Mouse (Mus musculus) kidney, embryonic 15.5 days (tissue): Measurements from ENCODE around the gene Clip1. TPM values are rescaled to one million over a fixed set of nuclear protein-coding genes. Genes with fewer than 3 reads are reported as not detected.
A peak's percentile ranks its signal among the peaks of the same experiment; 100 is the strongest.

Source experiments
- ATAC-seq: fragments of 200-750 bp; cut with Nextera tagmentation; replicated peaks from 2 replicates; pipeline ENCODE4 v1.8.0; 2017; ENCODE audit warnings: moderate TSS enrichment; ENCODE audit not compliant: low FRiP score
- H3K27ac ChIP-seq: fragments of 300-500 bp; sonication (generic); 2 replicates; pipeline ENCODE4 v1.5.1; 2015; ENCODE audit warnings: mild to moderate bottlenecking, inconsistent platforms
- H3K27me3 ChIP-seq: fragments of 300-500 bp; sonication (generic); 2 replicates; pipeline ENCODE4 v1.6.1; 2015; ENCODE audit warnings: inconsistent platforms
- H3K36me3 ChIP-seq: fragments of 300-500 bp; sonication (generic); 2 replicates; pipeline ENCODE4 v1.6.1; 2015; ENCODE audit warnings: inconsistent platforms
- H3K4me1 ChIP-seq: fragments of 300-500 bp; sonication (generic); 2 replicates; pipeline ENCODE4 v1.6.1; 2015; ENCODE audit warnings: inconsistent platforms
- H3K4me2 ChIP-seq: fragments of 300-500 bp; sonication (generic); 2 replicates; pipeline ENCODE4 v1.6.1; 2015; ENCODE audit warnings: moderate library complexity, mild to moderate bottlenecking, inconsistent platforms
- H3K4me3 ChIP-seq: fragments of 300-500 bp; sonication (generic); replicated peaks from 2 replicates; pipeline ENCODE4 v1.5.1; 2015; ENCODE audit warnings: mild to moderate bottlenecking, inconsistent platforms
- H3K9ac ChIP-seq: fragments of 300-500 bp; sonication (generic); 2 replicates; pipeline ENCODE4 v1.6.1; 2015; ENCODE audit warnings: mild to moderate bottlenecking, inconsistent platforms
- H3K9me3 ChIP-seq: fragments of 300-500 bp; sonication (generic); replicated peaks from 2 replicates; pipeline ENCODE4 v1.6.1; 2016; ENCODE audit warnings: inconsistent platforms
- WGBS: fragments of 180-500 bp; shearing (Covaris S2); methylation state at CpG from one replicate; pipeline ENCODE4 v1.1.7; 2015; ENCODE audit warnings: mixed read lengths; 5-methylcytosine and 5-hydroxymethylcytosine counted together
- polyA plus RNA-seq: library from polyadenylated mRNA; unstranded; fragments of >200 nt; fragmentation: Nextera tagmentation; extraction: Ambion mirVana; gene quantifications from 2 replicates; pipeline ENCODE4 v1.2.1, GENCODE M21; 2015

The Clip1 gene
- polyA plus RNA-seq, 1 experiment from 2014 or later, result 34.1 TPM

DNA sequence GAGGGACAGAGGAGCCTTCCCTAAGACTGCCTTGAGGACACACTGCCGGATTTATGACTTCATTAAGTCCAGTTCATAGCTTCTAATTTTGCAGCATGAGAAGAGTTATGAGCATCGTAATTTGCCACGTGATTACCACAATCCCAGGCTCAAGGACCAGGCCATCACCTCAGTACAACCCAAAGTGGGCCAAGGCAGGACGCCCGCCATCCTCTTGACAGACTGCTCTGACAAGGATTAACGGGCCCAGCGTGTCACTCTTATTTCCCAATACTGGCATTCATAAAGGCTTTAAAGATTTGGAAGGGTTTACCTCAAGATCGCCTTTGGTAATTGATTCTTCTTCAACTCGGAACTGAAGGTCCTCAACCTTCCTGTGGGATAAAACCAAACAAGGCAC, 44.2 kb downstream of the Clip1 start:
- no peak for ATAC-seq
- Histone ChIP-seq H3K4me3 (no peak overlapping the region), H3K4me1 (no peaks in the 10 kb centered on the region), H3K27ac (no peak overlapping the region), H3K27me3 (no peaks in the 10 kb centered on the region), H3K9ac (no peak overlapping the region), H3K36me3 (peaks cover 54% of the 10 kb centered on the region), H3K9me3 (no peaks in the 10 kb centered on the region), H3K4me2 (no peak overlapping the region)
- 78% methylated on average over 9 of the region's 9 CpGs for WGBS

DNA sequence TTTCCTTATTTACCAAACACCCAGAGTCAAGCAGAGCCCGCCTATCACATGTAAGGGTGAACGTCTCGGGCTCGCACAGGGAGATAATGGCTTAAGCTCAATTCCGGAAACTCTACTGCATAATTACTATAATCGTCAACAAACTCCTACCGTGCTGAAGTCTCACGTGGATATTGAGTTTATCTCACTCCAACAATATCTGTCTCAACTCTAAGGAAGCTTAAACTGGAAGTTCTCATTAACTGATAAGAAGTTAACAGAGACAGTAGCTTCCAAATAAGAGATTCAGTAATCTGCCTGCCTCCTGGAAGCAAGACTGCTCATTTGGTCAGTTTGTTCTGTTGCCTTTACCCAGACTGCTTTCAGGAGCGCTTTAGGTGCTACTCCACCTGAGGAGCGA, 53.2 kb downstream of the Clip1 start:
- ATAC-seq, result no peak
- Histone ChIP-seq H3K4me1 (no peaks in the 10 kb centered on the region), H3K27me3 (no peaks in the 10 kb centered on the region), H3K9me3 (no peaks in the 10 kb centered on the region), H3K4me3 (no peak overlapping the region), H3K9ac (no peak overlapping the region), H3K36me3 (peaks cover 29% of the 10 kb centered on the region), H3K4me2 (no peak overlapping the region), H3K27ac (no peak overlapping the region)
- WGBS, result 89% methylated on average over 10 of the region's 10 CpGs

DNA sequence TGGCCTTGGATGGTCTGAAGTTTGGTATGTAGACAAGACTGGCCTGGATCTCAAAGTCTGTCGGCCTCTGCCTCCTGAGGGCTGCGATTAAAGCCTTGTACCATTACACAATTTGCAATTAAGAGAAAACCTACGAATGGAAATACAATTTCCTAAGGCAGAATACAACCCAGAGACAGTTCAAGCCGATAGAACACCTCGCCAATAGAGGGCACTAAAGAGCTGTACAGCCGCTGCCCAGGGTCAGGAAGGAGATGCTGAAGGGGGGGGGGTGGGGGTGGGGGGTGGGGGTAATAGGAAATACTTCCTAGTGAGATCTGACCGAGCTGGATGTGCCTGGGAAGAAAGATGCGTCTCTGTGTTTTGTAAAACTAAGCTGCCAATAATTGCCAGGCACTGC, 57.8 kb downstream of the Clip1 start:
- peaks cover 52% of the 10 kb centered on the region for H3K36me3 ChIP-seq
- no peak overlapping the region for H3K27ac ChIP-seq
- no peaks in the 10 kb centered on the region for H3K9me3 ChIP-seq
- 23% methylated on average over 8 of the region's 8 CpGs for WGBS
- no peak overlapping the region for H3K4me2 ChIP-seq
- no peak overlapping the region for H3K9ac ChIP-seq
- no peaks in the 10 kb centered on the region for H3K27me3 ChIP-seq
- no peak overlapping the region for H3K4me3 ChIP-seq
- H3K4me1 ChIP-seq, result no peaks in the 10 kb centered on the region
- ATAC-seq, result no peak

DNA sequence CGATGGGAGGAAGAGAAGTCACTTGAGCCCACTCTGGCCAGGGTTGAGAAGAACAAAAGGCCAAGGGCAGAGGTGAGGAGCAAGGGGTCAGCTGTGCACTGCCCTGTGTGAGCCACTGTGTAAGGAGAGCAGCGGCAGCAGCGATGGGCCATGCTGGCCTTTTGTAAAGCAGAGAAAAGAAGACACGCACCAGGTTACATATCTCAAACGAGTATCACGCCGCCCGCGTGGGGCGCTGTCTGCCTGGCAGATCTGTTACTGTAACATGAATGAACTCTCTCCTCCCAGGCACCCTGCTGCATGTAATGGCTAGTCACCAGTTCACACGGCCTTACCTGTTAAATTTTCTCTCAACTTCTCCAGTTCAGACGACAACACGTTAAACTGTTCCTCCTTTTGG, 62.0 kb downstream of the Clip1 start:
- no peak overlapping the region for H3K4me3 ChIP-seq
- no peak for ATAC-seq
- H3K27ac ChIP-seq, result no peak overlapping the region
- WGBS, result 75% methylated on average over 13 of the region's 13 CpGs
- no peaks in the 10 kb centered on the region for H3K27me3 ChIP-seq
- no peaks in the 10 kb centered on the region for H3K9me3 ChIP-seq
- H3K4me2 ChIP-seq, result no peak overlapping the region
- no peak overlapping the region for H3K9ac ChIP-seq
- no peaks in the 10 kb centered on the region for H3K4me1 ChIP-seq
- H3K36me3 ChIP-seq, result peaks cover 52% of the 10 kb centered on the region

DNA sequence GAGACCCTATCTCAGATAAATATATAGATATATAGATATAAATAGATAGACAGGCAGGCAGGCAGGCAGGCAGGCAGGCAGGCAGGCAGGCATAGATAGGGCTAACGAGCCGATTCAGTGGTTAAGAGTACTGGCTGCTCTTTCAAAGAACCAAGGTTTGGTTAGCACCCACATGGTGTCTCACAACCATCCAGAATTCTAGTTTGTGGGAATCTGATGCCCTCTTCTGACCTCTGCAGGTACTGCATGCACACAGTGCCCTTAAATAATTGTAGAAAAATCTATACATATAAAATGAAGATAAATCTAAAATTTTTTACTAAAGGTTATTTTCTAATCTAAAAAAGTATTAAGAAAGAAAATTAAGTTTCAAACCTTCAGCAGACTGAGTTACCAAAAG, 65.9 kb downstream of the Clip1 start:
- no peaks in the 10 kb centered on the region for H3K4me1 ChIP-seq
- no peak overlapping the region for H3K4me3 ChIP-seq
- no peak overlapping the region for H3K4me2 ChIP-seq
- no peaks in the 10 kb centered on the region for H3K27me3 ChIP-seq
- H3K9ac ChIP-seq, result no peak overlapping the region
- ATAC-seq, result no peak
- no peaks in the 10 kb centered on the region for H3K9me3 ChIP-seq
- WGBS, result 77% methylated on average over 2 of the region's 2 CpGs
- H3K36me3 ChIP-seq, result peaks cover 69% of the 10 kb centered on the region
- no peak overlapping the region for H3K27ac ChIP-seq

DNA sequence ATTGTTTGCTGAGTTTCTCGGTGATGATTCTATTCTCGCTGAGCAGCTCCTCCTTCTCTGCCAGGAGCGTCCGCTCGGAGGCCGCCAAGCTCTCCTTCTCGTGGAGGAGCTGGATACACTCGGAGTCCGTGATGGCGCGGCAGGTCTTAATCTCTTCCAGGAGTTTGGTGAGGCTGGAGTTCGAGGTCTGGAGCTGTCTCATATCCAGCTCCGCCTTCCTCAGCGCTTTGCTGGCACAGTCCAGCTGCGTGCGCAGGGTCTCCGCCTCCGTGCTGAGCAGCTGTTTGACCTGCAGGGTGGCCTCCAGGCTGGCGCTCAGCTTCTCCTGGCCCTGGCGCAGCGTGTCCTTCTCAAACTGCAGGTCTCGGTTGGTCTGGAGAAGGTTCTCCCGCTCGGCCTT, 70.2 kb downstream of the Clip1 start:
- H3K9ac ChIP-seq, result no peak overlapping the region
- no peak overlapping the region for H3K4me2 ChIP-seq
- H3K4me1 ChIP-seq, result no peaks in the 10 kb centered on the region
- no peak overlapping the region for H3K4me3 ChIP-seq
- H3K9me3 ChIP-seq, result no peaks in the 10 kb centered on the region
- H3K27ac ChIP-seq, result no peak overlapping the region
- ATAC-seq, result no peak
- peaks cover 75% of the 10 kb centered on the region for H3K36me3 ChIP-seq
- H3K27me3 ChIP-seq, result no peaks in the 10 kb centered on the region
- WGBS, result 95% methylated on average over 24 of the region's 24 CpGs

DNA sequence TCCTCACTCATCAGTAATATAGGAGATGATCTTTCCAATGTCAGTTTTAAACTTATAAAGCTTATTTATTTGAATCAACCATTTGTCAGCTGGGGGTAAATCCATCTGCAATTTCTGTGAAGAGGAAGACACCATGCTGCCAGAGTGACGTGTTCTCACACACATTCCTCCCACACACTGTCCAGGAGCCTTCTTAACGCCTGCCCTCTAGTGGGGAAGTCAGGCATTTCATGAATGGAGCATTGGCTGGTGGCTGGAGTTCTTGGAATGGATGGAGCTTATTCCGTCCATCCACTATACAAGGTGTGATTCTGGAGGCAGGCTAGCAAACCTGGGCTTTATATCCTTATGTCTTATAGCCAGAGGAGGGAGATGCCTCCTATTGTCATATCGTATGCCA, 74.6 kb downstream of the Clip1 start:
- 37% methylated on average over 4 of the region's 4 CpGs for WGBS
- Histone ChIP-seq H3K9ac (no peak overlapping the region), H3K4me2 (no peak overlapping the region), H3K4me1 (no peaks in the 10 kb centered on the region), H3K27me3 (no peaks in the 10 kb centered on the region), H3K9me3 (no peaks in the 10 kb centered on the region), H3K4me3 (no peak overlapping the region), H3K27ac (no peak overlapping the region), H3K36me3 (peaks cover 77% of the 10 kb centered on the region)
- ATAC-seq, result no peak

DNA sequence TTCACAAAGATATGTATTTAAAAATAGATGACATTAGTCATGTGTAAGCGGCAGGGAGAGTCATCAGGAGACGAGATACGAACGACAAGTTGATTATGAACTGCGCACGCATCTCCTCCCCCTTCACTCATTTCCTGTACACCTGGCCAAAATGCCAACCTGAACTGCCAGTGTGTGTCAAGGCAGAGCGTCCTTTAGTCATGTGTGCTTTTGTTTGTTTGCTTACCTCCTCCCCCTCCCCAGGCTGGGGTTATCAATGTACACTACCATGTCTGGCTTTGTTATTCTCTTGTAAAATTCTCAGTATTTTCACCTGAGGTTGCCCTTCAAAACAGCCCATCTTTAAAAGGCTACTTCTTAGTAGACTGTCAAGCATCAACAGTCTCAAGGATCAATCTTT, 75.0 kb downstream of the Clip1 start:
- H3K27me3 ChIP-seq, result no peaks in the 10 kb centered on the region
- H3K36me3 ChIP-seq, result peaks cover 73% of the 10 kb centered on the region
- H3K9ac ChIP-seq, result no peak overlapping the region
- no peaks in the 10 kb centered on the region for H3K4me1 ChIP-seq
- no peak overlapping the region for H3K4me2 ChIP-seq
- no peaks in the 10 kb centered on the region for H3K9me3 ChIP-seq
- WGBS, result 92% methylated on average over 7 of the region's 7 CpGs
- ATAC-seq, result no peak
- H3K4me3 ChIP-seq, result no peak overlapping the region
- H3K27ac ChIP-seq, result no peak overlapping the region

DNA sequence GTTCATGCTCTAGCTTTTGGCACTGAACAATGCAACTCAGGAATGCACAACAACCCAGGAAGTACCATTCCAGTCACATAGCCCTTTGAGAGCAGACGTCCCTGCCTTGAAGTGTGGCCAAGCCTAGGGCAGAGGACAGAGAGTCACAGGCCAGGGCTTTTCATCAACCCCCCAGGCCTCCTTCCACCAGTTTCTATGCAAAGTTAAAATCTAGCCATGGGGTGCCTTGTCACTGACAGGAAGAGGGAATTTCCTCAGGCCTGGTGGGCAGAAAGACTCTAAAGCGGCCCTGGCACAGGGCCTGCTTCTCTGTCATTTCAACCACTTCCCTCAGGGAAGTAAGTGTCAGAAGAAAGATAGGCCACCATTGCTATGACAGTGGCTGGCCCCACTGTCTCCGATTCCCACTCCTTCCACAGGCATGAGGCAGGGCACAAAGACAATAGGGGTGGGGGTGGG, 77.2 kb downstream of the Clip1 start:
- peaks cover 59% of the 10 kb centered on the region for H3K36me3 ChIP-seq
- H3K4me3 ChIP-seq, result no peak overlapping the region
- ATAC-seq, result no peak
- H3K4me2 ChIP-seq, result no peak overlapping the region
- H3K9ac ChIP-seq, result no peak overlapping the region
- H3K27ac ChIP-seq, result peak overlapping the region; percentile 1; the same call in 1 of the 2 replicates
- H3K27me3 ChIP-seq, result no peaks in the 10 kb centered on the region
- WGBS, result 81% methylated on average over 3 of the region's 3 CpGs
- H3K9me3 ChIP-seq, result no peaks in the 10 kb centered on the region
- H3K4me1 ChIP-seq, result 0 out of 2 replicates have a peak, but pooled peaks cover 3% of the 10 kb centered on the region

DNA sequence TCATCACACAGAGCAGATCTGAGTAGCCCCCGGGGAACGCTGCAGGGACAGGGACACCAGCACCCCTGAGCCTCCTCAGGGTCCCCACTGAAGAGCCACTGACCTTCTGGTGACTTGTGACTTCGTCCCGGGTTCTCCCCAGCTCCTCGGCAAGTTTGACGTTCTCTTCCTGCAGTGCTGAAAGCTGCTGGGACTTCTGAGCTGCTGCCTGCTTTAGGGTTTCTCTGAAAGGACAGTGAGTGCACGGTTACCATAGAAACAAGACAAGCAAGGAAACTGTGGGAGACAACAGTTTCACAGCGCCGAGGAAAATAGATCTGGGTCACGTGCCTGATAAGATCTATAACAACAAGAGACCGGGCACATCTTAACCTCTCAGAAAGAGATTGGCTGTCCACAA, 80.9 kb downstream of the Clip1 start:
- no peak overlapping the region for H3K4me2 ChIP-seq
- 34% methylated on average over 11 of the region's 11 CpGs for WGBS

DNA sequence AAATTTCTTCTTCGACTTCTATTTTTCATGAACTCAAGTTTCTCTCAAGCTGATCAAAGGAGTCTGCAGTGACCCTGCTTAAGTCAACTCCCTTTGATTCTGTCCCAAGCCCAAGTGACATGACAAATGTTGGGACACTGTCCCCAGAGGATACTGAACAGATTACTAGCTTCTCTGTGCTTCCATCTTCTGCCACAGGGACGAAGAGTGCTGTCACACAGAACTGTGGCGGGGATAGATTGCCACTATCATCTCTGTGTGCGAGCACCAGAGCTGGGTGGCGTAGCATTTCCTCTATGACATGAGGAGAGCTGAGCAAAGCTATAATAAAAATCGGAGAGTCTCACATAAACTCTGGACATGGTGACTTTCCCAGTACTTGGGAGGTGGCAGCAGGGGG, 82.2 kb downstream of the Clip1 start:
- H3K27me3 ChIP-seq, result no peaks in the 10 kb centered on the region
- no peaks in the 10 kb centered on the region for H3K9me3 ChIP-seq
- ATAC-seq, result no peak
- H3K4me2 ChIP-seq, result no peak overlapping the region
- H3K9ac ChIP-seq, result no peak overlapping the region
- H3K4me3 ChIP-seq, result no peak overlapping the region
- WGBS, result 67% methylated on average over 6 of the region's 6 CpGs
- 0 out of 2 replicates have a peak, but pooled peaks cover 7% of the 10 kb centered on the region for H3K4me1 ChIP-seq
- H3K27ac ChIP-seq, result peak overlapping the region; percentile 13; the same call in 1 of the 2 replicates
- H3K36me3 ChIP-seq, result peaks cover 44% of the 10 kb centered on the region

More for the DNA sequence above, 80.9 kb downstream of the Clip1 start:
- Histone ChIP-seq H3K9ac (no peak overlapping the region), H3K36me3 (peaks cover 48% of the 10 kb centered on the region), H3K9me3 (no peaks in the 10 kb centered on the region), H3K27ac (no peak overlapping the region), H3K4me3 (no peak overlapping the region), H3K4me1 (0 out of 2 replicates have a peak, but pooled peaks cover 7% of the 10 kb centered on the region), H3K27me3 (no peaks in the 10 kb centered on the region)
- ATAC-seq, result no peak

DNA sequence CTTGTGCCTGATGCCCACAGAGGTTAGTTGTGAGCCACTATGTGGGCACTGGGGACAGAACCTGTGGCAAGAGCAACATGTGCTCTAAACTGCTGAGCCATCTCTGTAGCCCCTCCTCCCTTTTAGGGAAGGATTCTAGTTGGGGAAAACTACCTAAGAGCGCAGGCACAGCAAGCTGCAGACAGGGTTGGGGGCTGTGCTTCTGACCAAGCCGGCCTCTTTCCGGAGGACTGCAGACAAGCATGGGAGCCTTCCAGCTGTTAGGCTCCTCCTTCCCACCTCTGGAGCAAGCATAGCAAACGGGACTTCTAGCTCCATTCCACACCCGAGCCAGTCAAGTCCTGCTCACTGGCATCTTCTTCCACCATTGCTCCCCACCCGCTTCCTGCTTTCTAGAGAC, 85.1 kb downstream of the Clip1 start:
- Histone ChIP-seq H3K9ac (no peak overlapping the region), H3K27ac (peak overlapping the region; percentile 72), H3K27me3 (no peaks in the 10 kb centered on the region), H3K4me3 (no peak overlapping the region), H3K9me3 (no peaks in the 10 kb centered on the region), H3K4me1 (0 out of 2 replicates have a peak, but pooled peaks cover 7% of the 10 kb centered on the region), H3K4me2 (peak overlapping the region; percentile 23; the same call in 1 of the 2 replicates), H3K36me3 (peaks cover 35% of the 10 kb centered on the region)
- ATAC-seq, result 0 out of 2 replicates have a peak, but pooled peaks have one; percentile 33
- 50% methylated on average over 6 of the region's 6 CpGs for WGBS

DNA sequence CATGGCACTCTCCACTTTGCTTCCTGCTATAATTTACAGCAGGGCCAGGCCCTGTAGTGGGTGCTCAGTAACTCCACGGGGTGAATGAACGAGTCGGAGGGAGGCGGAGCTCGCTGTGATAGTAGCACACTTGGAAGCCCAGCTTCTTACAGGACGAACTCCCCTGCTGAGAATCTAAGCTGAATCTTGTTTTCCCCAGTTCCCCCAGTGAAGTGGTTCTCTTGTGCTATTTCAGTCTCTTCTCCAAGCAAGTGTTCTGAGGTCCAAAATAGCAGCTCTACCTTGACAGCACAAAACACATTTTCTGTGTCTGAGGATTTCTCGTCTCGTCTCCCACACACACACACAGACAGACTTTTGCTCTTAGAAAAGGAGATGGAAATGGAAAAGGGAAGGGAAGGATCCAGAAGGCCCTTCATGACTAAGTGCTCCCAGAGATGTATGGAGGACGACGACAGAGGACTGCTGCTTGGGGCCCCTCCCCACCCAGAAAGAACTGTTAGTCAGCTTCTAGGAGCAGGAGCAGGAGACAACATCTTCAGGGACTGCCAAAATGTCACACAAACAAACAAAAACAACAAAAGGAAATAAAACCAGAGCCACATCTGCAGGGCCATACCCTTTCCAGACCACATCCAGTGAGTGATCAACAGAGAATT, 90.7 kb downstream of the Clip1 start:
- no peak overlapping the region for H3K4me2 ChIP-seq
- H3K36me3 ChIP-seq, result peaks cover 41% of the 10 kb centered on the region
- 72% methylated on average over 10 of the region's 10 CpGs for WGBS
- no peak overlapping the region for H3K27ac ChIP-seq
- no peak overlapping the region for H3K9ac ChIP-seq
- H3K4me1 ChIP-seq, result no peaks in the 10 kb centered on the region
- ATAC-seq, result no peak
- no peak overlapping the region for H3K4me3 ChIP-seq
- H3K27me3 ChIP-seq, result no peaks in the 10 kb centered on the region
- H3K9me3 ChIP-seq, result no peaks in the 10 kb centered on the region
